Mouse (Mus musculus): Measurements from ENCODE around the gene Agk. TPM values are rescaled to one million over a fixed set of nuclear protein-coding genes. Genes with fewer than 3 reads are reported as not detected.
A peak's percentile ranks its signal among the peaks of the same experiment; 100 is the strongest.

The Agk gene
- total RNA-seq, 4 experiments from 2014 or later = 14.4 to 18.6 (median 17.4) TPM

DNA sequence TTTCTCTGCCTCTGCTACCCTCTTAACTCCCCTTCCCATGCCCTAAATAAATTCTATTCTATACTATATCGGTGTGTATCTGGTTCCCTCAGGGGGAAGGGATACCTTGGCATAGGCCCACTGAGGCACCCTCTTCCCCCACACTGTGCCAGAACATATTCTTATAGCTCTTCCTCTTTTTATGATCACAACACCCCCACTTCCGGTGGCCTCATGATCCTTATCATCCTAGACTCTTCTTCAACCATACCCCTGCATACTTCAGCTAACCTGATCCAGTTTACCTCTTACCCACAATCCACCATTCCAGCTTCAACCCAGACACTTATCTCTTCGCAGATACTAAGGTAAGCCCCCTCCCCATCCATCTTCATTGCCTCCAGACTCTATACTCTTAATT lies 86.1 kb downstream of the Agk start:
- no peak for DNase-seq (ENCODE audit: low spot score)

DNA sequence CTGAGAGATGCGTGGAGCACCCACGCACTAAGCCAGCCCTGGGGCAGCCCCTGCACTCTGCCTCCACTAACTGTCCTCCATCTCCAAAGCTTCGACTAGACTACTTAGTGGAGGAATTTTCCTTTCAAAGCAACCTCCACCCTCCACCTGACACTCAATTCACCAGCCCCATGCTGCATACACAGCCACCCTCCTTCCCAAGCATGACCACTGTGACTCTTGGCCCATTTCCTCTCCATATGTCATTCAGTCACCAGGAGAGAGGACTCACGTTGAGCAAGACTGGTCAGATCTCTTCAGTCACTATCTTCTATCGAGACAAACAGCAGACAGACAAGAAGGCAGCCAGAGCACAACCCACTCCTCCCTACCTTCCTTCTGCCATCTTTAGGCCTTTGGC lies 88.1 kb downstream of the Agk start:
- DNase-seq (ENCODE audit: low spot score) = no peak

DNA sequence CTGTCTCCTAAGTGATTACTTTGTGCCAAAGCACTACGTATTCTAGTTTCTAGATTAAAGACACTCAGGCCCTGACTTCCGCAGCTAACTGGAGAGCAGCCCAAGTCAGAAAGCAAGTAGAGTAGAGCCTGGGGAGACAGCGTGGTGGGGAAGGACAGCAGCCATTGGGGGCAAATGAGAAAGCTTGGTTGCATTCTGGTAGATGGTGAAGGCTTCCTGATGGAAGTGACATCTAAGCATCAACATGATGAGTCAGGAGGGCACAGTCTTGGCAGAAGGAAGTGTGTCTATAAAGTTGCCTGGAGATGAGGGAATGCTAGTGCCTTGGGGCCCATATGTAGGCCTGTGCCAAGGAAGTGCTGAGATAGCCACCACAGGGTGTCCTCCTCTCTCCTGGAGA lies 88.6 kb downstream of the Agk start:
- no peak for DNase-seq (ENCODE audit: low spot score)

DNA sequence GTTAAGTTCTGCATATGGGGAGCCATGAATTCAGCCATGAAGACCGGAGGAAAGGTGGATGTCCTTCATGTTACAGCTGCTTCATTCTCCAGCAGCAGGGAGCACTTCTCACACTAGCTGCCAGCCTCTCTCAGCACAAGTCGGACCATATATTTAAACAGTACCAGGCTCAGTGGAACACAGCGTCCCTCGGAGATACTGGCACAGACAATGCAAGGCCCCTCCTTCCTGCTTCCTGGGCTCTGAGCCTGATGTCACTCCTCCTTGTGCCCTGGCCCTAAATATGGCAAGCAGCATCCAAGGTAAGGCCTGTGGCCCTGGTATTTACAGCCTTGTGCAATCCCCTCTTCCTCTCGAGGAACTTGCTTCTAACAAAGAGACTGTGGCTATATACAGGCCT lies 90.8 kb downstream of the Agk start:
- DNase-seq (ENCODE audit: low spot score) = no peak

DNA sequence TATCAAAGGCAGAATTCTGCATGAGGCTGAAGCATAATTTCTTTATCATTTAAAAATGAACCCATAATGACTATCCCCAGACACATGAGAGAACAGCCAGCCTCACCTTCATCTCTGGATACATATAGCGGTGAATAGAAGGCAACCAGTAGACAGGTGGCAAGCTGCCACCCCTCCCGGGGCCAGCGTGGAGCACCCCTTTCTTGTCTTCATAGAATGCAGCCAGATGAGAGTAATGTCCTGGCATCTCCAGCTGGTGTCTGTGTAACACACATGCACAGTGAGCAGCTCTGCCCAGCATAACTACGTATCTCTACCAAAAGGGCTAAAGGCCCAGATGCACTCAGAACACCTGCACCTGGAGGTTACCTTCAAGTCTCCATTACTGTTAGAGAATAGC lies 93.4 kb downstream of the Agk start:
- DNase-seq (ENCODE audit: low spot score) = no peak

DNA sequence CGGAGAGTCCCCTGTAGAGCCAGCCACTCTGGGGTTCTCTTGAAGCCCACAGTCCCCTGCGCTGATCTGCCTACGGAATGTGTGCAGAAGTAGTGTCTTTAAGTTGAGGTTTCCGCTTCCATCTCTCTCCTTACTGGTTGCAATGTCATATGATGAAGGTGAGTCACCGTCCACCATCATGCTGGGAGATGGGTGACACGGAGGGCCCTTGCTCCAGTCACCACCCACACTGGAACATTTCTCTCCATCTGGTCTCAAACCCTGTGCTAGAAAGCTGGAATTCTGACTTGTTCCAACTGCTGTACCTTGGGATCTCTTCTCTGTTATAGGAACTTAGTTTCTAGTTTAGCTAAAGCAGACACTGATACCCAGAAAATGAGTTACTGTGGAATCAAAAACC lies 96.1 kb downstream of the Agk start:
- no peak for DNase-seq (ENCODE audit: low spot score)

DNA sequence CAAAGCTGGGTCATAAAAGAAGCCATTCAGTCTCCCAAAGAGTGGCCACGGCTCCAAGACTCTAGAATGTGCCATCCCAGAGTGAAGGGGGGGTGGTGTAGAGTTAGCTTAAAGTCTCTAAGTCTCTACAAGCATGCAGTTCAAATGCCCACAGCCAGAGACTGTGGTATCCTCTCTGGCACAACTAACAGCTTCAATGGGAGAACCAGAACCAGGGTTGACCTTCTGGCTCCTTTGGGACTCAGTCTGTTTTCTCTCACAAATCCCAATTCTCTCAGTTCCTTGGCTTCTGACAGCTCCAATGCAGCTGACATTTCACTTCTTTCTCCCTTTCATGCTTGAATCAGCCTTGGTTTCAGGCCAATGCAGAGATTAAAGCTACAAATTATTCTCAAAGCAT lies 98.0 kb downstream of the Agk start:
- no peak for DNase-seq (ENCODE audit: low spot score)

DNA sequence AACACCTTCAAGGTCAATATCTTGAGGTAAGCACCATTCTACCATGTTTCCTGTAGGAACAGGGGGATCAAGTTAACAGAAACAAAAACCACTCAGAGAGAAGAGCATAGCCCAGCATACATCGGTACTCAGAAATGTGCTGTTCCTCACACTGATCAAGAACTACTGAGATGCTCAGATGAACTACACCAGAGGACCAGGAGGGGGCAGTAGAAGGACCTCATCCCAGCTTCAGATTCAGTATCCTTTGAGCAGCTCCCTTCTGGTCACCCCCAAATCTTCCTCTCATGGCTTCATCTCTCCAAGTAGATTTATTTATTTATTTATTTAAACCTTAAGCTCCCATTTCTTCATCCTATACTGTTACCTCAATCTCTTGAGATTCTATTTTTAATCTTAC lies 98.8 kb downstream of the Agk start:
- peak; percentile 38 for DNase-seq (ENCODE audit: low spot score)

DNA sequence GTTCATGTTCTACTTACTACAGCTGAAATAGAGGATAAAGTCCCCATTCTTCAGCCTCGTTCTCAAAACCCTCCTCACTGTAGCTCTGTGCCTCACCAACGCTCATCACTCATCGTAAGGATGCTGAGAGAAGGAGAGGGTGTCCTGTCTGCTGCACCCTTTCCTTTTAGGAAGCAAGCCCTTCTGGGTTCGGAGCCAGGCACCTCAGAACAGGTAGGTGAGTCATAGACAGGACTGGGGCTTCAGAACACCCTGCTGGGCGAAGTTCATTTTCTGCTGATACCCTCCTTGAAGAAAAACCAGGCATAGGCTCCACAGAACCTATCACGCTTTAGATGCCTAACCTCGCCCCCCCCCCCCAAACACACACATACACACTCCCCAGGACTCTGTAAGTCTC lies 102.5 kb downstream of the Agk start:
- no peak for DNase-seq (ENCODE audit: low spot score)

DNA sequence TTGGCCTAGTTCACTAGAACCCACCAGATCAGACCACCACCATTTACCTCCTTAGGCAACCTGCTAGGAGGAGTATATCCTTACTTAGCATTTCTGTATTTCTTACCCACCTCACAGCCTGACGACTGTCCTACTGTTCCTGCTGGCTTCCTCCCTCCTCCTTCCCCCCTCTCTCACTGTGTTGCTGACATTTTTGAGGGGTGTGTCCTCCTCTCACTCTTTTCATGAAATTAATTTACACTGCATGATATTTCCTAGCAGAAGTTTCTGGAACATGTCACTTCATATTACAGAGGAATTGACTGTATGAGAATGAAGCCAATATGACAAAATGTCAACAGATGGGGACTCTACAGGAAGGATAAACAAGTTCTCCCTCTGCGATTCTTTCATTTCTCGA lies 103.7 kb downstream of the Agk start:
- DNase-seq (ENCODE audit: low spot score) = no peak

DNA sequence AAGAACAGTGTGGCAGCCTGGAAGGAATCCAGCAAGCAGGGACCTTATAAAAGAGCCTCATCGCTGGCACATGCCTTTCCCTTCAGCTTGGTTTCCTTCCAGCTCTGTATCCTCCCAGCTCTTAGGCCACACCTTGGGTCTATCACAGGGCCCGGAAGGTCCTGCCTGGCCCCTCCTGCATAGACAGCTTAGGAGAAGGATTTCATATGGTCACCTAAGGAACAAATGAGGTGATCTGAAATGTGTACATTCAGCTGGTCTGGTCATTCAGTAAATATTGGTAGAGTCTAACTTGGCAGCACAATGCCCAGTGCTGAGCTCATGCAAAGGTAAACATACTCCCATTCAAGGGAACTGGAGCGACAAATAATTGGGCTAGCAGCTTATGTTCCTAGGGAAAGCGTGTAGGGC lies 104.6 kb downstream of the Agk start:
- DNase-seq (ENCODE audit: low spot score) = no peak

DNA sequence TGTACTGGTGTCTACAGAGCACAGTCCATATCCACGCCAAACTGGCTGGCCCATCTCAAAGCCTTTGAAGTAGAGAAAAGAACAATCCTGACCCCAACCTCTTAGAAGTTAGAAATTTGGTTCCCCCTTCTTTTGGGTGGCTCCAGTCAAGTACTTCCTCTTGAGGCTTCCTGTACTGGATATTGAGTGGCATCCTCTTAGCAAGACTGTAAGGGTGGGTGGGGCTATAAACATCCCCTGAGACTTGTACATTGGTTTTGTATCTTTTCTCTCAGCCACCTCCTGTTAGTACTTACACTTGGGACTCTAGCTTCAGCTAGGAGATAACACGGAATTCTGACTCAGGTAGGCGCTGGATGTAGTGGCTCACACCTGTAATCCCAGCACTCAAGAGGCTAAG lies 105.3 kb downstream of the Agk start:
- no peak for DNase-seq (ENCODE audit: low spot score)

DNA sequence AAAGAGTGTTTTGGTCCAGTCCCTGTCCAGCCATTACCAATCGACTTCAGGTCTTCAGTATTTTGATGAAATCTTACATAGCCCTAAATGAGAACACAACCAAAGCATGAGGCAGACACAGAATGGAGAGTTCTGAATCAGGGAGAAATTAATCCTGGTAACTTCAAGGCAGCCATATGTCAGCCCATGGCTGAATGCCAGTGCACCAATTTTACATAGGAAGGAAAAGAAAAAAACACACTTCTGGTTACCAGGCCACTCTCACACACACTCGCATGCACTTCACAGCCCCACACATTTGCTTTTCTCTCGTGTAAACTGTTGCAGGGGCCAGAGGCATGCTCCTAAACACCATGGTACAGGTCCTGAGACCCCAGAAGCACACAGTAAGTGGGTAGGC lies 105.9 kb downstream of the Agk start:
- no peak for DNase-seq (ENCODE audit: low spot score)

DNA sequence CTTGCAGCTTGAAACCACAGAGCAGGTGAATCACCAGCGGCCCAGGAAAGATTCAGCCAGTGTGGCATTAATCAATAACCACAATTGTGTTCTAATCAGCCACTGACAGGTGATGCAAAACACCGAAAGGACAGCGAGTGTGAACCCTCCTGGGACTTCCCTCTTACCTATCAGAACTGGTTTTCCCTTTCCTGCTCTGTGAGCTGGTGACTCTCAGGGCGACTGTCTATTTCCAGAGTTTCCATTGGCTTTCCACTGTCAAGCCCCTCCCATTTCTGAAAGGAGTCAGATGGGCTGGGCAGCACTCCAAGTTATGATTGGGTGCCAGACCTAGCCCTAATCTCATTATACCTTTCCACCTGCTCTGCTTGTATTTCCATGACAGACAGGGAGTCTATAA lies 106.4 kb downstream of the Agk start:
- no peak for DNase-seq (ENCODE audit: low spot score)

DNA sequence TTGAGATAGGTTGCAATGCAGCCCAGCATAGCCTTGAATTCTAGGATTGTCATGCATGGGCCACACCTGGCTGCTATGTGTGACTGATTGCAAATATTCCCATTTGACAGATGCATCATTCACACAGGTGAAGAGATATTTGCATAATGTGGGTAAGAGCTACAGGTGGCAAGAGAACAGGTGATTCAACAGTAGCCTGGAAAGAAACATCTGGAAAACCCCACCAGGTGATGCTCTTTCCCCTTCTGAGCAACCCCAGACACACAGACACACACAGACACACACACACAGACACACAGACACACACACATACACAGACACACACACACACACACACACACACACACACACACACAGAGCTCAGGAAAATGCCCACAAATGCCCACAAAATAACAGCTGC lies 106.8 kb downstream of the Agk start:
- DNase-seq (ENCODE audit: low spot score) = no peak

DNA sequence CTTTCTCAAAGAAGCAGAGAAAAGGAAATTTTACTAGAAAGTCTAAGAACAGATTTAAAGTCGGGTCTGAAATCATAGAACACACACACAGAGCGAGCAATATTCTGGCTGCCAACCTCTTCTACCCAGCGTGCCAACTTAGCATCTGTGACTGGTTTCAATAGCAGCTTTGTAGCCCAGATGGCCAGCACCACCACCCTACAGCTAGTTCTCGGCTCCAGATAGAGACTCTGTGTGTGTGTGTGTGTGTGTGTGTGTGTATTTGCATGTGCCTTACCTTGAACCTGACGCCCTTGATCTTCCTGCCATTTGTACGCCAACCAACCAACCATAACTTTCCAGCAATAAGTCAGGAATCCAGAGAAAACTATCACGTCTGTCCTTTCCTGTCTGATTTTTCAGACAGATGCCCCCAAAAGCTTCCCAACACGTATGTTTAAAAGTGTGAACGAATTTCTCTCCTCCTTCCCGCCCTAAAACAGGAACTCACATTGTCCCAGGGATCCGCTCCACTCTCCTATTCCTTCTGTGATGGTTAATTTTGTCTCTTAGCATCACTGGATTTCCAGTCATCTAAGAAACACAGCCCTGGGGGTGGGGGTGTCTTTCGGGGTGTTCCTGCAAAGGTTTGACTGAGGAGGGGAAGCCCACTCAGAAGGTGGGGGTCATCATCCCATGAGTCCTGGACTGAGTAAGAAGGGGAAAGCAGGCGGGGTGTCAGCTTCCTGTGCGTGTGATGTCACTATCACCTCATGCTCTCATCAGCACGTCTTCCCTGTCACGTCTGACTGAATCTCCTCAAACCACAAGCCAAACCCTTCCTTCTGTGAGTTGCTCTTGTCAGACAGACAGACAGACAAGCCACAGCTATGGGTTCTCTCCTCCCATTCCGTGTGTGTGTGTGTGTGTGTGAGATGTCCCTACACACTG lies 107.6 kb downstream of the Agk start:
- DNase-seq (ENCODE audit: low spot score) = no peak

DNA sequence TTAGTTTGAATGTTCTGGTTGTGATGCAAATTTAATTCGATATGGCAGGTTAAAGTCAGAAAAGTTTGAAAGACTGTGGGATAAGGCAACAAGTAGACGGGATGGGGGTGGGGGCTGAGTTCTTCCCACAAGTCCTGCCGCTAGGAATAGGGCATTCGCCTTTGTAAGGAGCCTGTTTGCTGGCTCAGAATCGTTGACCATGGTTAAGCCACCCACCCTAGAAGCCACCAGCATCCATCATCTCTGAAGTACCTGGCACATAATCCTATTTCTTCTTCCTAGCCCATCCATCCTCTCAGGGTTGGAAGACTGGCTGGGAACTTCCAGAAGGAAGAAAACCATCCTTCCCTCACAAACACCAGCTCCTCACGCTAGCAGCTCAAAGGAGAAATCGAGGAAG lies 109.7 kb downstream of the Agk start:
- no peak for DNase-seq (ENCODE audit: low spot score)

DNA sequence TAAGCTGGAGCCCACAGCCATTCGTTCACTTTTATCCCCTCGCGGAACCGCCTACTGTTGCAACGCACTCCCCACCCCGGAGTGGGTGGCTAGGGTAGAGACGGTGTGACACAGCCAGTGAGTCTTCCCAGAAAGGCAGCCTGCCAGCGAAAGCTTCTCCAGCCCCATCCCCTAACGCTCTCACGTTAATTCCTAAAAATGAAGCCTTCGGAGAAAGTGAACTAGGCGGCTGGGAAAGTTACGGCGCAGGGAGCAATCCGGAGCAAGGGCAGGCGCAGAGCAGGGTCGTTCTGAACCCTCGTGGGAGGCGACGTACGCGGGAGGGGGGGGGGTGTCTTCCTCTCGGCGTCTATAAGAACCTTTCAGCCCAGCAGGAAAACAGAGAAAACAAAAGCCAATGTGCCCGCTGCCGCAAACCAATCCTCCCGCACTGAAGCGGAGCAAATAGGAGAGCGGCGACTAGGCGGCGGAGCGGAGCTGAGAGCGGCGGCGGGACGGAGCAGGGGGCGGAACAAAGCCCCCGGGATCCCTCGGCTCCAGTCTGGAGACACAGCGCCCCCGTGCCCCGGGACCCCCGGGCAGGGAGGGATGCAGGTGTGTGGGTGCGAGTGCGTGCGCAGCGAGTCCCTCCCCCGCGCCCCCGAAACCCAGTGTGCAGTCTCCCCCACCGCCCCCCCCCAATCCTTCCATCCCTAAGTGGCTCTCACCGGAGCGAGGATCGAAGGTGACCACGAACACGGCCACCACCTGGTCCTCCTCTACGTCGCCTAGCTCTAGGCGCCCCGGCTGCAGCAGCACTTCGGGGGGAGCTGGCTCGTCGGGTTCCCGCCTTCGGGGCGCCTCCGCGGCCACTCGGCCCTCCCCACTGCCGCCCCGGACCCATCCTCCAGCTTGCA lies 110.4 kb downstream of the Agk start:
- DNase-seq (ENCODE audit: low spot score) = no peak

DNA sequence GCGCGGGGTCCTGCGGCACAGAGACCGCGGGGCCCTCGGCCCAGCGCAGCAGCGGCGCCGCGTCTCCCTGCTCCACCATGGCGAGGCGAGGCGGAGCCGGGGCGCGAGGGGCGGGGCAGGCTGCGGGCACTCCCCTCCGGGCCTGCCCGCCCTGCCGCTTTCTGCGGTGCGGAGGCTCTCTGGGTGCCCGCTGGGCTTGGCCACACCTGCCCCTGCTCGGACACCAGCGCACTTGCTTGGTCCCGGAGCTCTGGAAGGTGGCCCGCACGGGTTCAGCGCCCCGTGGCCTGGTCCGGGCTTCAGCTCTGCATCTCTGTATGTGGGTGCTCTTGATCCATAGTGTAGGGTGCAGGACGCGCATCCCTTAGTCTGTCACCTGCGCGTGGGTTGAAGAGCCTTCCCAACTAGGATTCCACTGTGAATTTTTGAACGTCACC lies 111.1 kb downstream of the Agk start, which contains the start of gene E330009J07Rik:
TSS of gene E330009J07Rik (minus strand) at position 89 of the 437 bp plus-strand sequence.
- DNase-seq (ENCODE audit: low spot score) = peak; percentile 73

DNA sequence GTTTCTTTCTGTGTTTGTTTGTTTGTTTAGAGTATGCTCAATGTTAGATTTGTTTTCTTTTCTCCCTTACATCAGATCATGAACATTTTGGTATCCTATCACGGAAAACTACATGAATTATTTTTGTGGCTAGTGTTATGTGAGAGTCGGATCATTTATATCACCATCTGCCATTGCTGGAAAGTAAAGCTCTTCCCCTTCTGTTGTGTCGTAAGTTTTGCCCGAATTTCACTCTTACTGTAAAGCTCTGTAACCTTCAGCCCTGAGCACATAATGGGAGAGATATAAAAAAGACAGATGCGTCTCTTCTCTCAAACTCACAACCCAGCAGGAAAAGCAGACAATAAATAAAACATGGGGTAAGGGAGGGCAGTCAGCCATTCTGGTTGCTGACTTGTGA lies 114.0 kb downstream of the Agk start, which contains the start of gene Wee2:
TSS of gene Wee2 (plus strand) at position 153 of the 400 bp plus-strand sequence.
- no peak for DNase-seq (ENCODE audit: low spot score)

DNA sequence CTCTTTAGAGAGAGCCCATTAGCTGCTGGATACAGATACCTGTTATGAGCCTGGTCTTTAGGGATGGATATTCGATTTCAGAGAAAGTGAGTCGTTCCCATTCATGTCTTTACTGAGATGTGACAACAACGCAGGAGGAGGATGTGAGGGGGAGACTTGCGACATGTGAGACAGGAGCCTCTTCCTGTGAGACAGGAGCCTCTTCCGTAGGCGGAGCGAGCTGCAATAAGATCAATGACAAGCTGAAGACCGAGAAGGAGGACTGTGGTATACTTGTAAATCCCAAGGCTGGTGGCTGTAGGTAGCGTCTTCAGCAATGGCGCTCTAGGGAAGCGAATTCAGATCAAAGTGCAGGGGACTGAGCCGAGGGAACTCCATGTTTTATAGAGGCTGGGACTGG lies 114.8 kb downstream of the Agk start:
- DNase-seq (ENCODE audit: low spot score) = no peak

DNA sequence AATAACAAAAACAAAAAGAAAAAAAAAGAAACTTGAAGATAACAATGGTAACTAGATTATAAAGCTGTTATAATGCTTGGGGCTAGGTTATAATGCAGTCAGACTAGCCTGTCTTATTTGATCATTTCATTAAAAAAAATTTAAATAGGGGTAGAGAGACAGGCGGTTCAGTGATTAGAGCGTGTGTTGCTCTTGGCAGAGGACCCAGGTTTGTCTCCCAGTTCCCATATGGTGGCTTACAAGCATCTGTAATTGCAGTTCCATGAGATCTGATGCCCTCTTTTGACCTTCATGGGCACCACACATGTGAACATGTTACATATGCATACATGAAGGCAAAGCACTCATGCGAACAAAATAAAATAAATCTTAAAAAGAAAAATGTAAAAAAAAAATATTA lies 116.3 kb downstream of the Agk start:
- DNase-seq (ENCODE audit: low spot score) = no peak

DNA sequence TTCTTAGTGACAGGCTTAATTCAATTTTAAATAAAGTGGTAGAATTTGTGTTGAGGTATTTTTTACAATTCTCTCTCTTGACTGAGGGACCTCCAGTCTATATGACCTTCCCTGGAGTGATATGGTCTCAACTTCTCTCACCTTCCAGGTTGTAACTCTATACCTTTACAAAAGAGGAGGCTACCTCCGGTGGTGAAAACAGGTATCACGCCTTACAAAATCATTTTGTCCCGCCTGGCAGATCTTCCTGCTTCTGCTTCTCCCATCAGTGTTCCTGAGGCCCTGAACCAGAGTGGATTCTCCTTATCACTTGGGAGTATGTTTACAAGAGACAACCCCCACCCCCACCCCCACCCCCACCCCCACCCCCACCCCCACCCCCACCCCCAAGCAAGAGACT lies 116.8 kb downstream of the Agk start:
- no peak for DNase-seq (ENCODE audit: low spot score)
